Mouse (Mus musculus): Measurements from ENCODE around the gene Iqschfp.

DNA sequence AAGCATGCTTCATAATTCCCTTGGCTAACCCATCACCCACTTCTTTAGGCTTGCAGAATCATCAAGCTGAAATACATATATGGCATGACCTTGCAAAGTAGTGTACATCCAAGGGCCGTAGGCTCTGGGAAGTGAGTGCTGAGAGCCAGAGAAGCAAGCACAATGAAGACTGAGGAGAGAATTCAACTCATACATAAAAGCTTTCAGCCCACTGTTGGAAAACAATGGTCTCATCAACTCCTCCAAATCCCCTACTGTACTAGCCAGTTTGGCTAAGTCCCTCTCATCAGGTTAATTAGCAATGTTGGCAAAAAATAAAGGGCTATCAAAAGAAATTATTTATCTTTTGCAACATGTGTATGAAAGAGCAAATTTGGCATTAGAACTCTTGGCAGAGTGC is 22.6 kb upstream of the Iqschfp start:
- TF ChIP-seq CTCF (IDR thresholded peaks at IDR 0.05) (no peak), EP300 (IDR thresholded peaks at IDR 0.05) (no peak)

Data from lung, postnatal 0 days (tissue).